Mouse (Mus musculus) layer of hippocampus, adult 18-20 months (tissue): Measurements from ENCODE around the gene Mast3. TPM values are rescaled to one million over a fixed set of nuclear protein-coding genes. Genes with fewer than 3 reads are reported as not detected.
A peak's percentile ranks its signal among the peaks of the same experiment; 100 is the strongest.
"Not testable (repeated sequence)": the region's sequence is repeated elsewhere in the genome, so short reads cannot be mapped to it uniquely, and the experiment has no call there.

ENCODE experiments used
- DNase-seq, 2 experiments: peaks; one replicate each; pipeline ENCODE4 v3.0.0; 2022; ENCODE audit warnings: low spot score in 2 of 2
- total RNA-seq, 2 experiments: library from RNA; stranded (reverse); gene quantifications; 2 replicates each; pipeline ENCODE4 v1.2.3; 2021

The Mast3 gene
- total RNA-seq, 2 experiments from 2014 or later, result 439 to 476 TPM

DNA sequence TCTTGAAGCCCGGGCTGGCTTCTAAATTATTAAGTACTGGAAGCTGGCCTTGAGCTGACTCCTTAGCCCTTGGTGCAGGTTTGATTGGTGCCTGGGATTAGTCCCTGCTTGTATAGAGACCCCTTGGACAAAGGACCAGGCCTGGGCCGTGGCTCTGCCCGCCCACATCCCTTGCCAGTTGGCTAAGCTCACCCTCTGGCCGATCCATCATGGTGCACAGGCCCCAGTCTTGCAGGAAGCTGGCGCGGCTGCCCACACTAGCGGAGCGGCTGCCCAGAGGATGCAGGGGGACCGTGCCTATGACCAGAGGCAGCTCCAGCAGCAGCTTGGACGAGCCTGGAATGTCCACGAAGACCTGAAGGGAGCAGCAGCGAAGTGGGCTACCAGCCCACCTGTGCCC is 31.8 kb upstream of the Mast3 start:
- no peak for DNase-seq

DNA sequence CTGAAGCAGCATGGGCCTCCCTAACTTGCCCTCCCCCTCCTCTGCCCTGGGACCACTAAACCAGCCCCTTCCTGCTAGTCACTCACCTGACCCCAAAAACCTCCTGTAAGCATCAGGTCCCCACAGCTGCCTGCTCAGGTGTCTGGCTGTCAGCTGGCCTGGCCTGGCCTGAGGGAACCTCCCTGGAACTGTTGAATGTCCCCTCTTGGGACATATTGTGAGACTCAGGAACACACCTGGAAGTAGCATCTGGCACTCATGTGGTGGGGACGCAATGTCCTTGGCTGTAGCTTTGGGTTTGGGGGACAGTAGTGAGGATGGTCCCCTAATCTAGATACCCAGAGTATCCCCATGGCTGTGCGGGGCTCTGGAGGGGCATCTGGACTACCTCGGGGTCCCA is 29.2 kb upstream of the Mast3 start:
- DNase-seq, result no peak

DNA sequence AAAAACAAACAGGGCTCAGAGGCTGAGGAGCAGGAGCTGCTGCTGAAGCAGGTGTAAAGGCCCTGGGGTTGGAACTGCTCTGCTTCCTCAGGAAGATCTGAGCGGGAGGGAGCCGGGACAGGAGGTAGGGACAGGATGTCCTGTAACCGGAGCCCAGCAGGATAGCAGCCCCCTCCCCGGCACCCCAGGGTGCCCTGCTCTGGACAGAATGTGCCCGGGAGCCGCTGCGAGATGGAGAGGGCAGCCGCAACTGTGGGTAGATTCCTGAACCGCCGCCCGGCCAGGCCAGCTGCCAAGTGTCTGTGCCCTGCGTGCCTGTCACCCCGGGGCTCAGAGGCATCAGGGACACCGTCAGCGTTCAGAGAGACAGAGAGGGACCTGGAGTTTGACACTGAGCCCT is 28.7 kb upstream of the Mast3 start:
- DNase-seq, result peak in 1 of 2 experiments; percentile 78

DNA sequence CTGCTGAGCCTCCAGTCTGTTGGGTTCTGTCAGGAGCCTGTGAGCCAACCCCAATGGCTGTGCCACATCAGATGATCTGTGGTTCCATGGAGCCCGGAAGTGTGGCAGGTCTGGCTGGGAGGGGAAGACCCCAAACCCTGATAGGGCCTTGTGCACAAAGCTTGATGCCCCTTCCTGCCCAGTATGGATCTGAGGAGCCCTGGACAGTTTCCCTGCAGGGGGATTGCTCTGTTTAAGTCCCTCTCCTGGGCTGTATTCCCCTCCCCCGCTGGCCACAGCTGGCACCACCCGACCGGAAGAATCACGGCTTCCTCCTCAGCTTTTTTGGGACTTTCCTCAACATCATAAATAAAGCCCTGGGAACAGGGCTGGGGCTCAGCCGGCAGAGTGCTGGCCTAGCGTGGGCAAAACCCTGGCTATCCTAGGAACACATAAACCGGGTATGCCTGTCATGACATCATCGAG is 28.2 kb upstream of the Mast3 start:
- no peak for DNase-seq

DNA sequence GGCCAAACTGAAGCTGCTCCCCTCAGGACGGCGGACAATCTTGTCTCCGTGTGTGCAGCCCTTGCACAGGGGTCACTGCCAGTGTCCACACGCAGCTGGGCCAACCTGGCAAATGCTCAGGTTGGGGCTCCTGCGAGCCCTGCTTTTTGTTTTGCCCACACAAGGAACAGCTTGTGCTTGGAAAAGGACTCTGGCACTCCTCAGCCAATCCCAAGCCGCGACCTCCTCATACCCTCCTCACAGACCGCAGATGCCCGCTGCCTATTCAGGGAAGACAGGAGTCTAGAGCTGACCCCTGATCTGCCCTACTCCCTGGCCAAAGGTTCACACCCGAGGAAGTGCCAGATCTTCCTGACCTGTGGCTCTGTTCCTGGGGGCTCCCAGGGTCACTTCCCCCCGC is 27.5 kb upstream of the Mast3 start:
- no peak for DNase-seq

DNA sequence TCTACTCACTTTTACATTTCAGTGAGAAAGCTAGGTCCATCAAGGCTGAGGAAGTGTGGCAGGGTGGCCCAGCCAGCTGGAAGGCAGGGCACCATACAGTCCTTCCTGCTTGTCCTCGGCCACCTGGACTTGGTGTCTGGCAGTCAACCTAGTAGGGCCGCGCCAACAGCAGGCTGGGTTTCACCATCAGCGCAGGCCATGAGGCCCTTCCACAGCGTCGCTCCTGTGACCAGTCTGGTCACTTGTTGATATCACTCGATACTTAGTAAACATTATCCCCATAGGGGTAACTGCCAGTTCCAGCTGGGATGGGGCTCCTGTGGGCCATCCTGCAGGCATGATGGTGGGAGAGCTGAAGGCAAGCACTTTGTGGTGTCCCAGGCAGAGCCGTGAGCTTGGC is 26.7 kb upstream of the Mast3 start:
- DNase-seq, result no peak

DNA sequence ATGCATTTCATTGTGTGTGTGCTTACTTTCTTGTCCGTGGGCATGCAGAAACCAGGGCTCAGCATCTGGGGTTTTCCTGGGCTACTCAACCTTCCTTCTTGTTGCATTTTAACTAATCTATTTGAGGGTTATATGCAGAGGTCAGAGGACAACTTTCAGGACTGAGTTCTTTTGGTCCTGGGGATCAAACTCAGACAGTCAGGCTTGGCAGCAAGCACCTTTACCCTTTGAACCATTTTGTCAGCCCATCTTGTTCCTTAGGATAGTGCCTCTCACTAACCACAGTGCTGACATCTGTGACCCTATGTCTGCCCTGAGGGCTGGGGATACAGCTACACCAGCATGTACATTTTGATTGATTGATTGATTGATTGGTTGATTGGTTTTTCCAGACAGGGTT is 22.9 kb upstream of the Mast3 start:
- no peak for DNase-seq

DNA sequence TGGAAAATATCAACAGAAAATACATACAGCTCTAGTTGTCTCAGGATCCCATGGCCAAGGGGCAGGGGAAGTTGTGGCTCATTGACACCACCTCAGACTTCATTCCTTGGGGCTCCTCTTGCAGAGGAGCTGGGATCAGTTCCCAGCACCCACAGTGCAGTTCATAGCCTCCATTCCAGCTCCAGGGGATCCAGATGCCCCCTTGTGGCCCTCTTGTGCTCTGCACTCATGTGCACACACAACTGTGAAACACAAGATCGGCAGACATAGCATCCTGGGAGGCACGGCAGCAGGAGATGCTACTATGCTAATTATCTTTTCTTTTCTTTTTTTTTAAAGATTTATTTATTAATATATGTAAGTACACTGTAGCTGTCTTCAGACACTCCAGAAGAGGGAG is 22.2 kb upstream of the Mast3 start:
- DNase-seq, result no peak

DNA sequence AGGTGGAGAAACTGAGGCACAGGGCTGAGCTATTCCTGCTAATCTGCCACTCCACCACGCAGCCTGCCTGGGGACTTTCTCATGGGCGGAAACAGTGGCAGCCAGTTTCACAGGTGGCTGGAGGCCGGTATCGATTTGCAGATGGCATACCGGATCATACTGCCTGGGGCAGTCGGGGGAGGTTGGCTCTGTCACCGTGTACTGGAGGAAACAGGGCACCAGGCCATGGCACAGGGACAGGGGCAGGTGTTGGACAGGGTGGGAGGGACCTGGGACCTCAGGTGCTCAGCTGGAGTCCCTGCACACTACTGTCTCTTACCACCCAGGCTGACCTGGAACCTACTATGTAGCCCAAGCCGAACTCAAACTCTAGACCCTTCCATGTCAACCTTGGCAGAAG is 21.0 kb upstream of the Mast3 start:
- DNase-seq, result no peak

DNA sequence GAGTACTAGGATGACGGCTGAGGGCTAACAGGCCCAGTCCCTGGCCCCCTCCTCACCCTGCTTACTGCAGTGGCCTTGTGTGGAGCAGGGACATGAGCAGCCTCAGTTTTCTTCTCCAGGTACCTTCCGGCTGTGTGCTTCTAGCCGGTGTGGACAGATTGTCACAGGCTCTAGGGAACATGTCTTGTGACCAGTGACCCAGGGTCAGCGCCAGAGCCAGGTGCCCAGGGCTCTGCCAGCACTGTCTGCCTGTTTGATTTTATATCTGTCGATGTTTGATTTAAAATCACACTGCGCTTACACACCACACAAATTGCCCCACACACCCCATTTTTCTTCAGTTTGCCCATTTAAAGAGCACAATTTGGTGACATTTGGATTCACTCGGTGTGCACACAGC is 18.9 kb upstream of the Mast3 start:
- DNase-seq, result no peak

DNA sequence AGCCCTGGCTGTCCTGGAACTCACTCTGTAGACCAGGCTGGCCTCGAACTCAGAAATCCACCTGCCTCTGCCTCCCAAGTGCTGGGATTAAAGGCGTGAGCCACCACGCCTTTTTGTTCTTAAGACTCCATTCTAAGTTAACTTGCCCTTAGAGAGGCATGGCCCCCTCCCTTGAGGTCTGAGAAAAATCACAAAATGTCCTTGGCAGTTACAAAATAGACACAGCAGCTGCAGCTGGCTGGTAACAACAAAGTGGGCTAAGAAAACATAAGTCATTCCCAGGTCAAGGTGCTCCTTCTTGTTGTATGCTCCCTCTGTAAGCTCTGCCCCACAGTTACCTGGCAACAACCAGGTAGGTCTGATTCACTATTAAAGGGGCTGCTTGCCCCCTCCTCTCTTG is 17.7 kb upstream of the Mast3 start:
- DNase-seq, result not testable (repeated sequence)

DNA sequence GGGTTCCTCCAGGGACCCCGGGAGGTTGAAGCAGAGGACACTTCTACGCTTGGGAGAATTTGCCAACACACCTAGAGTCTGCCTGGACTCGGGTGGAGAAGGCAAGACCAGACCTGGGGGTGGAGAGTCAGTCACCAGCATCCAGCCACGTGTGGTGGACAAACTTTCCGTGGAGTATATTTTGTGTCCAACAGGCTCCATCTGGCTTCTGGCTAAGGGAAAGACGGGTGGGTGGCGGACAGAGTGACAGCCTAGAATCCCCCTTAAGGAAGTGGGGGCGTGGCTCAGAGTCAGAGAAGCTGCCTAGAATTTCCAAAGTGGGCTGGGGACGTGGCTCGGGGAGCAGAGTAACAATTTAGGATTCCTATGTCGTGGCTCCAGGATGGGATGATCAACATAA is 17.1 kb upstream of the Mast3 start:
- DNase-seq, result no peak

DNA sequence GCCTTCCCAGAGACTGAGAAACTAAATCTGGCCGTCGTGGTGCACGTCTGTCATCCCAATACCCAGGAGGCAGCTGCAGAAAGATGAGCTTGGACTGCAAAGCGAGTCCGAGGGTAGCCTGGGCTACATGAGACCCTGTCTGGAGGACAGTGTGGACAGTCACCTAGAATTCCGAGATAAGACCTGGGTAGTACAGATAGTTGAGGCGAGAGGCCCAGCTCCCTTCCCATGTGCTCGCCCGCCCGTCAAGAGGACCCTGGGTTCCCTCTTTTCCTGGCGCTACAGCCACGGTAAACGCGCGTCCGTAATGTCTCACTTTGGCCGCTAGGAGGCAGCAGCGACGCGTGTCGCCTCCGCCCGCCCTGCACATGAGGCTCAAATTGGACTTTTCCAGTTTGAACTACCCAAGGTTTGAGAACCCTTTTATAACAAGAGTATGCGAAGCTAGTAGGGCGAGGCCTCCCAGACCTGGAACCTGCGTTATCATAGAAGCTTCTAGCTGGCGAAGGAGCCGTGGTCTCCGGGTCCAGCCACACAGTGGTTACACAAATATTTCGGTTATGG is 16.6 kb upstream of the Mast3 start:
- peak in 1 of 2 experiments; percentile 70 for DNase-seq

DNA sequence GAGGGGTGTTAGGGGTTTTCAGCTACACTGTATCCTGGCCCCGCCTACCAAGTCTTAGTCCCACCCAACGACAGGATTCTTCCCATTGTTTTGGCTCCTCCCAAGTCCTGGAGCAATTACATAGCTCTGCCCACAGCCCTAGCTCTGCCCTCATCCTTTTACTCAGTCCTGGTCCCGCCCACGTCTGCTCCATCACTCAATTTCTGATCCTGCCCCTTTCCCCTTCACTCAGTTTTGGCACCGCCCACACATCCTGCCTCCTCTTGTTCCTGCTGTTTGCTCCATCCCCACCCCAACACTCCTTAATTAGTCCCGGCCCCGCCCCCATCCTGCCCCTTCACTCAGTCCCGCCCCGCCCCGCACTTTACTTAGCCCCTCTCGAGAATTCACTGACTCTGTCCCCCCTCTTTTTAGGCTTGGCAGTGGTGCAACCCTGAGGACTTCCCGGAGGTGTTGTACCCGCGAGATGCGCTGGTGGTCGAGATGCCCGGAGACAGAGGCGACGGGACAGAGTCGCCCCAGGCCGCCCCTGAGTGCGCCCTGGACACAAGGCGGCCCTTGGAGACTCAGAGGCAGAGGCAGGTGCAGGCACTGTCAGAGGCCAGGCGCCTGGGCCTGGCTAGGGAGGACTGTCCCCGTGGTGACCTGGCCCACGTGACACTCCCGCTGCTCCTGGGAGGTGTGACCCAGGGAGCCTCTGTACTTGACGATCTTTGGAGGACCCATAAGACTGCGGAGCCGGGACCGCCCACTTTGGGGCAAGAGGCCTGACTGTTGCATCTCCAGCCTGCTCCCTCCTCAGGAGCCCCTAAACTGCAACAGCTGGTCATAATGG is 15.5 kb upstream of the Mast3 start:
- peak in 1 of 2 experiments; percentile 66 for DNase-seq

DNA sequence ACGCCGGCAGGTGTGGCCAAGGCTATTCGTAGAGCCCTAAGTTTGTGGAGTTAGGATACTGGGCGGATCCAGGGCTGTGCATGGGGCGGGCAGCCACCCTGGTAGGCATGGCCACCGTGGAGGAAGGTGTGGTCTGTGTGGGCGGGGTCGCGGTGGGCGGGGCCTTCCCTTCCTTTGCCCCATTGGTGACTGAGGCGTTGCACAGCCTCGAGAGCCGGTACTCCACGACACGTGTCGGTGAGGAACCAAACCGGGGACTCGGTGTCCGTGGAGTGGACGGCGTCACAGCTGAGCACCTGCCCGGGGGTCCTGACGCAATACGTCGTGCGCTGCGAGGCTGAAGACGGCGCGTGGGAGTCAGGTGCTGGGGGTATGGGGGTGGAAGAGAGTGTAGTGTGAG is 11.8 kb upstream of the Mast3 start:
- DNase-seq, result no peak

DNA sequence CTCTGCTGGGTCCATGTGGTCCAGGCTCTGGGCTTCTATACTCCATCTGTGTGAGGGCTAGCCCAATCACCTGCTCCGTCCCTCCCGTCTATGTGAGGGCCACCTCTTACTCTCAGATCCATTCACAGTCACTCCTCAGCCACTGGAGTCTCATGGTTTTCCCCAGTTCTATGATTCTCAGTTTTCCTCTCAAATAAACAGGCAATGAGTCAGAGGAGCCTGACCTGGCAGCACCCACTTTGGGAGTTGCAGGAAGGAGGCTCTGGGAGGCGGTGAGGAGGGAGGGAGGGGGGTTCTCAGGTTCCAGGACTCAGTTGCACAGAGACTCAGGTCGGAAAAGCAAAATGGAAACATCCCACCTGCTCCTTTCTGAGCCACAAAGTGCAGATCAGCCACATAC is 8.0 kb upstream of the Mast3 start:
- DNase-seq, result no peak

DNA sequence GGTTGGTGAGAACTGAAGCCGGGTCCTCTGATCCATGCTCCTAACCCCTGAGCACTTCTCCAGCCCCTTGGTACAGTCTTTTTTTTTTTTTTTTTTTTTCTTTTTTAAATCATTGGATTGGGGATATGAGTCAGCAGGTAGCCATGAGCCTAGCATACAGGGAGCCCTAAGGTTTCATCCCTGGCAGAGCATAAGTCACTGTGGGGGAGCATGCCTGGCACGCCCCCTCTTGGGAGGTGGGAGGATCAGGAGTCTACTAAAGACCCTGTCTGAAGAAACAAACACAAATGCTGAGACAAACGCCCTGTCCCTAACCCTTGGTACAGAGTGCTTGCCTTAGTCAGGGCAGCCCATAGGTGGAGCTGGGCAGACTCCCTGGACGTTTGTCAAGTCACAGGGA is 7.2 kb upstream of the Mast3 start:
- DNase-seq, result no peak

DNA sequence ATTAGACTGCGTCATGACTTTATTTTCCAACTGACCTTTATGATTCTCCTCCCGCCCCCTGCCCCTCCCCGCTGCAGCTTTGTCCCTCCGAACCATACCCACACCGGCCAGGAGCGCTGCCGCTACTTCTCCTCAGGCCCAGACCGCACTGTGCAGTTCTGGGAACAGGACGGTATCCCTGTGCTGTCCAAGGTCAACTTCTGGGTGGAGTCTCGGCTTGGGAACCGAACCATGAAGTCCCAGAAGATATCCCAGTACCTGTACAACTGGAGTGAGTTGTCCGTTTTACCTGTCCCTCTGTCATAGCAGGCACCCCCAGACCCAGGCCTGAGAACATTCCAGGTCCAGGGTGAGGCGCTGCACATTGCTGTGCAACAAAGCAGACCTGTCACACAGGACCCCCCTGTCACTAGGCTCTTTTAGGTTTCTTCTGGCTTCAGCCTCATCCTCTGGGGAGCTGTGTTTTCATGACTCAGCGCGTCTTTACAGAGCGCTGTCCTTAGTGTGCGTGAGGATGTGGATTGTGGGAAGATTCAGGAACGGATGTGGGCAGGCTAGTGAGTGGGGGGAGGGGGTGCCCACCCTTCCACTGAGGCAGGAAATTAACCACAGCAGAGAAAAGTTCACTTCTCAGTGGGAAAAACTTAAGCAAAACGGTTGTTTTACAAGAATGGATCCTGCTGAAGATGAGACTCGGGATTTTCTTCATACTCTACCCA is 6.3 kb upstream of the Mast3 start:
- no peak for DNase-seq

DNA sequence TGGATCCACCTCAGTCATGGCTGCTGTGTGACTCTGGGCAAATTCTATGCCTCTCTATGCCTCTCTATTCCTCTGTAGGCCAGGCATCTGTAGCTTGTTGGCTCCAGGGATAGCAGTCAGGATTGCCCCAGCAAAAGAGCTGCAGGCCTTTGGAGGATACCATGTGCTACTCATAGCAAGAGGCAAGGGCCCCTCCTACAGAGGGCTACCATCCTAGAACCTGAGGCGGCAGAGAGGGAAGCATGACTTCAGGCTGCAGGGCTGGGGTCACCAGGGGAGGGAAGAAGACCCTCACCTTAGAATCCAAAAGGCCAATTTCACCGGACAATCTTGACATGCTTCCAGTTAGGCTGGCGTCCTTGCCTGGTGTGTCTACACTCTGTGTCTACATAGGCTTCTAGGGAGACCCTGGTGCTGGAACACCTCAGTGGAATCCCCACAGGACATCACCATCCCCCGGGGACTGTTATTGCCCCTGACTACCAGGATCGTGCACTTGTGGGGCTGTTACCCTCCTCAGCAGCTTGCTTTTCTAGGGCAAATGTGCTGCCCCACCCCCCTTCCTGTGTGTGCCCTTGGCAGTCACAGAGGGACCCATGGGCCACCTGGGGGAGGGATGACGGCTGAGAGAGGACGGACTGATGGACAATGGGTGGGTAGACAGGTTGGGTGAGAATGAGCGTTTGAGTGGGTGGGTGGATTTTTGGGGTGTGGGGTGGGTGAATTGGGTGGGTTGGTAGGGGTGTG is 4.3 kb upstream of the Mast3 start:
- DNase-seq, result no peak

DNA sequence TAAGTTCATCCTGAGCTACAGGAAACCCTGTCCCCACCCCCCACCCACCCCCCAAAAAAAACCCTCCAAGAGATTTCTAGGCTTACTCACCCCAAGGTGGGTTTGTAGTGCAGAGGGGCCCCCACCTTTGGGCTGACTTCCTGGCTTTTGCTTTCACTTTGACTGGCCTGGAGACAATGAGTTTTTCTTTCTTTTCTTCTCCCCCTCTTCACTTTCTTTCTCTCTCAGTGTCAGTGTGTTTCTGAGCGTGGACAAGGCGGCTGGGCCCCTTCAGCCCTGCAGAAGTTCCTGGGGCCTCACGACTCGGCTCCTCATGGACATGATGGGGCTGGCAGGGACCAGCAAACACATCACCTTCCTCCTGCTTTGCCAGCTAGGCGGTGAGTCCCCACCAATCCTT is 3.4 kb upstream of the Mast3 start, which contains the start of gene Il12rb1:
TSS of gene Il12rb1 (plus strand) at position 211 of the 400 bp plus-strand sequence.
- no peak for DNase-seq

DNA sequence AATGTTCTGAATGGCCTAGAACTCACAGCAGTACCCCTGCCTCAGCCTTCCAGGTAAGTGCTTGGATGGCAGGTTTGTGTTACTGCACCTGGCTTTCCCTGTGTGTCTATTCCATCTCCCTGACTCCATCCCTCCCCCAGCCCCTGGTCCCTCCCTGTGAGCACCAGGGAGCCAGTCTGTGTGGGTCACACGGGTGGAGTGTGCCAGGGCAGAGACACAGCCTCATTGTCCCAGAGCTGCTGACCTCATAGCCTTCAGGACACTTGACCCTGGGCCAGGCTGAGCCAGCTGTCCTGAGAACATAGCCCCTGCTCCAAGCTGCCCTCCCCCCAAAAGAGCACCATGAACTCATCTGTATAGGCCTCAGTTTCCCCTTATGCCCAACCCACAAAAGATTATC is 2.5 kb upstream of the Mast3 start:
- DNase-seq, result no peak

DNA sequence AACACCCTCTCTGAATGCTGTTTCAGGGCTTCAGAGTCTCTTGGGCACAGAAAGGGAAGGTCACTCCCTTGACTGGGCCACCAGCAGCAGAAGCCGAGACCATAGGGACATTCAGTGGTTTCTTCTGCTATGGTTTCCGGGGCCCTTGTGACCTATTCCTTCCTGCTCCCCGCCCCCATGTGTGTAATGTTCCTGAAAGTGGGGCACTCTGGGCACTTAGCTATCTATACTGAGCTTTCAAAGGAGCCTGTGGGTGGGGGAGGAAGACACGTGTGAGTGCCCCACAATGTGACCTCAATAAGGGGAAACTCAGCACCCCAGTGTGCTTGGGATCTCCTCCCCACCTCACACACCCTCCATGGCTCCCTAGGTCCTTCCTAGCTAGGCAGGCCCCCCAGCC is 1.7 kb upstream of the Mast3 start:
- no peak for DNase-seq
